Mouse (Mus musculus): ENCODE data around the gene Kcnk2.

The Kcnk2 gene

DNA sequence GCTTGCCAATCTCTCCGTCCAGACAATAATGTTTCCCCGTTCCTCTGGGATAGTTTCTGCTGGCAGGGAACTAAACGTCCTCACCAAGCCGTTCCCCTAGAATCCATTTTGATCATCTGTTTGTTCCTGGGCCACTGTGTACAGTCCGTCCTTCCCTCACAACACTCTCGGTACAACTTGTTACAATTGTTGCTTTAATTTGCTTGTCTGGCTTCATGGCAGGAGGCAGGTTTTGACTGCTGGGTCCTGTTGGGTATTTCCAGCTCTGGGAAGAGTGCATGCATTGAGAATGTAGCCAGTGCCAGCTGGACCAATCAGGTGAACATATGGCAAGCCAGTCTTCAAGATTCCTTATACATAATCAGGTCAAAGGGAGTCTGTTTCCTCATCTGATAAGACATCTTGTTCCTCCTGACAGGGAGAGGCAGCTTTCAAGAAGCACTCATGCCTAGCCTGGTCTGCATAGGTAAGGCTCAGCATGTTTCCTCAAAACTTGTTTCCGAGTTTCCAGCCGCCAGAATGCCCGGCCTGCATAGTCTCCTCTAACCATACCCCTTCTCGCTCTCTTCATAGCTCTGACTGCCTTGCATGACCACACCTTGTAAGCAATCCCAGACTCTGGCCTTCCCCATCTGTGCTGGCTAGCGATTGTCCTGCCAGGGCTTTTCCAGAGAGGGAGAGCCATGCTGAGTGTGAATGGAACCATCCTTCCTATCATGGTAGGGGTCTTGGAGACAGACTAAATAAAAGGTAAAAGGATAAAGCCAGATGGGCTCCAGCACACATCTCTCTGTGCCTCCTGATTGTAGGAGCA is 184.1 kb downstream of the Kcnk2 start:
- no peak for DNase-seq (ENCODE audit: low spot score in 2 of 2)

DNA sequence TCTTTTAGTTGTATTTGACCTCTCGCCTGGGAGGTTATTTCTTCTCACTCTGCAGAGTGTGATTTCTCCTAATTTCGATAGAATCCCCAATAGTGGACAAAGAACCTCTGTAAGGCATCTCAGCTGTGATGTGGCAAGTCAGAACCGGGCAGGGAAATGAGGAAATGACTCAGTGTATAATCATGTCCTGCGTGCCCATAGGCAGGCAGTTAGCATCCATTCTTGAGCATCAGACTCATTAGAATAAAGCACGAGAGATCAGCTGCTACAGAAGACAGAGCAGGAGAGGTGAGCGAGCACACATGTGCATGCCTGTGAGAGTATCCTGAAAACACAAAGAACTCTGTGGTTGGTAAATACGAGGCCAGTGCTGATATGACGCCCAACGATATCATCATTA is 186.9 kb downstream of the Kcnk2 start:
- no peak for DNase-seq (ENCODE audit: low spot score in 2 of 2)

DNA sequence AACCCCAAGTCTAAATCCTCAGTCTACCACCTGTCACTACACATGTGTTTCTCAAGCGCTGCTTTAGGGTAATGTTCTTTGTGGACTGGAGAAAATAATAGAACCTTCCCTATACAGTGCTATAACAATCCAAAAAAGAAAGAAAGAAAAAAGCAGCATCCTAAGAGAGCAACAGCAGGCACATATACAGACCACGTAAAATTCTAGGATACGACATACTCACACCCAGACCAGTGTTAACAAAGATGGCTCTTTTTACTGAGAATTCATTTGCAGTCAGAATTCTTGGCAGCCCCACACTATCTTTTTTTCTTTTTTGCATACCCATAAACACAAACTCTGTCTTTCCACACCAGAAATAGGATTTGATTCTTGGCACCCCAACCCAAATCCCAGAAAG is 187.6 kb downstream of the Kcnk2 start:
- no peak for DNase-seq (ENCODE audit: low spot score in 2 of 2)

DNA sequence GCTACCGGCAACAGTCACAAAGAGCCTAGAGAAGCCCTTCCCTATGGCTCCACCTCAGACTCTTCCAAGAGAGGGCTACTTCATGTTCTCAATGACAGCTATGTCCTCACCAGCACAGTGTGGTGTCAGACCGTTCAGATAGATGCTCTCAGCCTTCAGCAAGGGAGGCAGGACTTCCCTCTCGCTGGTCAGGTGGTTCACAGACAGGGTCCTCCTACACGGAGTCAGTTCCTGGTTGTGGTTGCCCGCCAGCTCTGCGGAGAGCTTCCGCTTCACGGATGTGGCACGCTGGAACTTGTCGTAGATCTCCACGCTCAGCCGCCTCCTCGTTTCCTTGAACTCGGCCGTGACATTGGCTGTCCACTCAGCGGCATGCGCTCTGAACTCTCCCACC is 192.4 kb downstream of the Kcnk2 start:
- DNase-seq (ENCODE audit: low spot score in 2 of 2): no peak

DNA sequence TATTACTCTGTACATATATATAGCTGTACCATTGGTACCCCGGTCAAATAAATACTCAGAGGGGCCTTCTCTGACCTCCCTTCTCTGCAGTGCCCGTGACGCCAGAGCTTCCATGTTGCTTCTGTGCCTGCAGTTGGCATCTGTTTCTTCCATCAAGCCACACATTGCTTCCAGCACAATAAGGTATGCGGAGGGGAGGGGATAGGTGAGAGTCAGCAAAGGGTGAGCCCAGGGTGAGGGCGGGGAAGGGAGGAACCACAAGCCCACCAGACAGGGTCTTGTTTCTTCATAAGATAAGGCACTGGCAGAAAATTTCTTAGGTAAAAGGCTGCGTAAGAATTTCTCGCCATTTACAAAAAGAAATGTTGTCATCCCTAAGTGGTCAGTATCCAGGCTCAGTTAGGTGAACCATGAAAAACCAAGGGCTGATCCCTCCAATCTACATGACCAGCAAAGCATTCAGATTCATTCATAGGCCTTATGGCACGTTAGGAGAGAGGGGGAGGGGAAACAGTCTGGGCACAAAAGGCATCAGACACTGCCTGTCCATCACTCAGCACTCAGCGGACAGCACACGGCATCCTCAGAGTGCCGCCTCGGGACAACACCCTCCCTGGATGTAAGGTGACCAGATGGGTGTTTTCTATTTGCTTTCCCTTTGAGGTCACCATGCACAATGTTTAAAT is 192.9 kb downstream of the Kcnk2 start:
- DNase-seq (ENCODE audit: low spot score in 2 of 2): no peak

DNA sequence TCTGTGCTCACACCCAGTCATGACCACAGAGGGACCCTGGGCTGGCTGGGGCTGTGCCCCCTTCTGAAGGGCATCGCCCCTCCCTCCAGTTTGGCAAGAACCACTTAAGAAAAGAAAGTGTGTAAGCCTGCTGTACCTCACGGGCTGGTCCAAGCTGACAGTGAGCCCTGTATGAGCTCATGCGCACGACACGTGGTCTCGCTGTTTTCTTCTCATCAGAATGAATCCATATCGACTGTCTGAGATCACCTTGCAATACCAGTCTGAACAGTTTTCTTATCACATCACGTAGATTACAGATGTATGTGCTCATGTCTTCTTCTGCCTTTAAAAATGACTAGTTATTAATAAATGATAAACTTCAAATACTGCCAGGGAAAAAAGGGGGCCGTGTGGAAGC is 193.5 kb downstream of the Kcnk2 start:
- DNase-seq (ENCODE audit: low spot score in 2 of 2): no peak

DNA sequence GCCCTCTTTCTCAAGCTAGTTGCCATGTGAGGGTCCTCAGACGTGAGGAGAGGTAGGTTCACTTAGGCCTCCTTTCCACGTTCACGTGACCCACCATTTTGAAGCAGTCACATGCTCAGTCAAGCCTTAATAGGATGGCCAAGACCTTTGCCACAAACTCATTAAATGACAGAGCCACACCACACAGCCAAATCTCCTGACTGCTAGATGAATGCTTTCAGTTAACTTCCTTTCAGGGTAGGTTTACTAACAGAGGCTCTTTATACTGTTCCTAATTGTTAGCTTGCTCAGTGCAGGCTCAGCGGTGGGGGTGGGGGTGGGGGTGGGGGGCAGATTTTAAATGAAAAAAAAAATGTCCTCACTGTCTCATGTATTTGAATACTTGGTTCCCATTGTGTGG is 206.3 kb downstream of the Kcnk2 start:
- no peak for DNase-seq (ENCODE audit: low spot score in 2 of 2)

DNA sequence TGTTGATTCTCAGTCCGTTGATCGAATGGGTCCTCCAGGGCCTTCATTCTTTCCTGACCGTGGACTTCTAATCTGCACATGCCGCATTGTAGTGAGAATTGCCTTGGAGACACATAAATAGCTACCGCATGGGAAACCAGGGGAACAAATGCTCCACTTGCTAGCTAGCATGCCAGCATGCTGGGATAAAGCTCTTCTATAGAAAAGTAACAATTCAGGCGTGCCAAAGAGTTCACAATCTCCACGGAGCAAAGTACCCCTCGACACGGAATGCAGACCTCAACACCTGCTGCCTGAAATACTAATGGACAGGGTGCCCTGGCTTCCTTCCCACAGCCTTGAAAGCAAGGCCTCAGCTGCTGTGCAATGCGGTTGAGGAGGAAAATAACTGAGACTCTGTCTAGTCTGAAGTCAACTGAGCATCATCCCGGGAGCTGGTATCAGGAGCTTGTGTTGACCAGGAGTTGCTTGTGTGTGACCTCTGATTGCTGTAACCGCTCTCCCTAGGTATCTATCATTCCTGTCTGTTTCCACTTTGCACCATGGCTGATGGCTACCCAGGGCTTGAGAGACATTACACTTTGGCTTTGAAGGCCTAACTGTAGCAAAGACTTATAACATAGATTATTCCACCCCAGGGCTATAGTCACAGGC is 214.2 kb downstream of the Kcnk2 start:
- DNase-seq (ENCODE audit: low spot score in 2 of 2): no peak

DNA sequence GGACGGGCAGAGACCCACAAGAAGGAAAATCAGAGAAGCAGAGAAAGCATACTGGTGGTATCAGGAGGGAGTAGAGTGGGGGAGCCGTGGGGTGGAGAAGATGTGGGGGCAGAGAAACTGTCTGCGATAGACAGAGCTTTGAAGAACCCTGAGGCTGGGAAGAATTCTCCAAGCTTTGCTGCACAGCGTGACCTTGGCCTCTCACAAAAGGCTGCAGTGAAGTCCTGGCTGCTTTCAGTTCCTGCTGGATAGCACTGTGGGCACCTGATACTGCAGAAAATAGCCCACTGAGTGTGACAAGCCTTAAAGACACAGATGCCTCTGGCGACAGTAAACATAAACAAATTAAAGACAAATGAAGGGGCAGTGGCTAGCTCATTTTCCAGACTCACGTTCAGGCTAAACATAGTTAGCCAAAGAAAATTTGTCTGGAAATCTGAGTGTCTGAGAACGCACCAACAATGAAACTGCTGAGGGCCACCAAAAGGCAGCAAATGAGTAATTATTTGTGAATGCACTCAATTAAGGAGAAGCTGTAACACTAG is 216.8 kb downstream of the Kcnk2 start:
- DNase-seq (ENCODE audit: low spot score in 2 of 2): no peak

DNA sequence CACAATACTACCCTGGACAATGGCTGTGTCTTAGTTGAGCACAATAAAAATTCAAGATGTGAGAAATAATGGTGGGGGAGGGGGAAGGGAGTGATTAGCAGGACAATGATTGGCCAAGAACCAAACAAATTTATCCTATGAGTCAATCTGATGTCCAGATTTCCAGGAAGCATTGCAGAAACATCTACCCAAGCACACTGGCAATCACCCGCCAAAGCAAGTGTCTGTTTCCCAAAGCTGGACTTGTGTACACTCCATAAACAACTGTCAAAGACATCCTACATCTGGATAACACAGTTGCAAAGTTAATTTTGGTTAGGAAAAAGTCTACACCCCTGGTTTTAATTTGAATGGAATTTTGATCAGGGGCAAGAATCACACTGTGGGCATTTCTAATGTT is 224.3 kb downstream of the Kcnk2 start:
- no peak for DNase-seq (ENCODE audit: low spot score in 2 of 2)

DNA sequence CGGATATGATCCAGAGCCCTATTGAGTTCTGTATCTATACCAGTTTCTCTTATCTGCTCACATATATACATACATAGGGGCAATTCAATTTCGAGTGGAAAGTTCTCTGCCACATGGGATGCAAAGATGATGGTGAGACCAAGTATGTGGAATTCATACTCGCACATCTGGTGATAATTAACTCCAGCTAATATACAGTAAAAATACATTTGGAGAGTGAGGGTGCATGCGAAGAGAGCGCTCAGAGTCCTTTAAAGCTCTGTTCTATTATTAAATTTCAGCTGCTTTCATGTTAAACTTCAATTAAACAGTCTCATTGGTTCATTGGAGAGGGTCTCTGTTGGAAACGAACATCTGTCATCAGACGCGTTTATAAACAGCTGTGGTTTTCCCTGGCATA is 228.6 kb downstream of the Kcnk2 start:
- DNase-seq (ENCODE audit: low spot score in 2 of 2): no peak

DNA sequence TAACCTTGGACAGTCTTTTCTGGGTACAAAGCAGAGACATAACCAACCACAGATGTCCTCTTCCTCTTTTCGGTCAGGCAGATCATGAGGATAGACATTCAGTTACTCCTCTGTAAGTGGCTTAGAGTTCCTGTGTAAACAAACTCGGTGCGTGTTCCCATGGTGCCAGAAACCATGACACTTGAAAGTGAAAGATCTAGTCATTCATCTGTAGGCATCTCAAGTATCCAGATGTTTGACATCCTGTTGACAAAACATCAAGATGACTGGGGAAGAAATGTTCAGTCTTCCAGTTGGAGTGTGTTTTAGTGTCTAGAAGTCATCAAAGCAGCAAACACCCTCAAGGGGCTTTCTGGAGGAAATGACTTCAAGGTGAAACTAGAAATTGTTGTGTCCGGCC is 230.9 kb downstream of the Kcnk2 start:
- no peak for DNase-seq (ENCODE audit: low spot score in 2 of 2)

DNA sequence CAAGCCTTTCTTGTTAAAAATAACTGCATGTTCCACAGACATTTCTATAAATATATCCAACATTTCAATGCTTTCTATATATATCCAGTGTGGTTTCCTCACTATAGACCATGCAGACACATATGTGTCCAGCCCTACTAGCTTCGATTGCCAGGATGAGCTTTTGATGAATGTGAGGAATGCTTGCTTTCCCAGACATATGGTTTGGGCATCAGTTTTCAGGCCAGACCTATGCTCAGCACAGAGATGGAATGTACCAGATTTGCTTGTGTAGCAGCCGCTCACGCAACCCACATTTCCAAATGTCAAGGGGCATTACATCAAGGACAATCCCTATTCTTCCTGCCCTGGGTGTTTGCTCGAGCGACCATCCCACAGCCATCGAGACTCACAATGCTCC is 236.3 kb downstream of the Kcnk2 start:
- DNase-seq (ENCODE audit: low spot score in 2 of 2): no peak

DNA sequence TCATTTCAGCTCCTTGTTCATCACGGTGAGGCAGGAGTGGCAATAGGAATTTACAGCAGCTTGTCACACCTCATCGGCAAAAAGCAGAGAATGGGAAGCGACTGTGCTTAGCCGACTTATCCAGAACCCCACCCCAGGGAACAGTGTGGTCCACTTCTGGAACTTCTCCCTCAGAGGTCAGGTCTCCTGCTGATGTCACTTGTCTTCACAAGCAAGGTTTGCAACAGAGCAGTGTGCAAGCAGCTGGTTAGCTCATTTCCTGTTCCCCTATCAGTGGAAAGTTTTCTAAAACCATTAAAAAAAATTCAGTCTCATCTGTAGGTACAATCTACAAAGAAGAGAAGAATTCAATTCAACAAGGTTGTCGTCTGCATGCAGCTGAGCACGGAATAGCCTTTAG is 236.9 kb downstream of the Kcnk2 start:
- DNase-seq (ENCODE audit: low spot score in 2 of 2): no peak

DNA sequence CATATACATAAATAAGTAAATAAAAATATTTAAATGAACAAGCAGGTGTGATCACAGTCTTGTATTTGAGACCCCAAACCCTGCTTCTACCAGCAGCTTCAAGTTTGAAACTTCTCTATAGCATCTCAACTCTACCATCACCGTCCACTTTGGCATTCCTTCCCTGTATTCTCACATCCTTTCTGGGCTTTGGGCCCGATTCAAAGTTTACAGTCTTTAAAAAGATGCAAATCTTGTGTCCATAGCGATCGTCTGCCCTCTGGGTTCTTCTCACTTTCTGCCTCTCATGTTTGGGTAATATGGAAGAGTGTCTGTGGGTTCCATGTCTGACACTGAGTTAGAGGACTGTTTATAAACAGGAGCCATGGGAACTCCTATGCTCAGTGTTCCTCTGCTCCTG is 237.4 kb downstream of the Kcnk2 start:
- no peak for DNase-seq (ENCODE audit: low spot score in 2 of 2)

DNA sequence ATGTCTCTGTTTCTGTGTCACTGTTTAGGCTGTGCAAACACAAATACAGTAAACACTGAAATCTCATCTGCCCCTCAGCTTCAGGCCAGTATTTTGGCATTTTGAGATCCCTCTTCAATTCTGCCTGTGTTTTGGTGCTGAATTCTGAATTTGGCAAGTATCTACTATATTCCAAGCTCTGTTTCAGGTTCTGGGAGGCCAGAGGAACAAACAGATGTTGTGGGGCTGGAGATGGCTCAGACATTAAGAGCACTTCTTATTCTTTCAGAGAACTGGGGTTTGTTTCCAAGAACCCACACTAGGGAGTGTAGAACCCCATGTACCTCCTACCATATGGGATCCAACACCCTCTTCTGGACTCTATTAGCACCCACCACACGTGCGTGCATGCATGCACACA is 237.8 kb downstream of the Kcnk2 start:
- no peak for DNase-seq (ENCODE audit: low spot score in 2 of 2)
